Mouse (Mus musculus) left cerebral cortex, postnatal 25 days (tissue): ENCODE measurements at regions not wholly inside any gene's neighbourhood (a gene's known extent, or its start where the extent isn't known, plus 50 kb on each side); places are given as distances from the start of the nearest gene placed in this dataset.

Experiments
- DNase-seq, 2 experiments: peaks; one replicate each; pipeline ENCODE4 v3.0.0; 2022; ENCODE audit warnings: low spot score in 2 of 2, mixed read lengths in 1 of 2
- intact Hi-C: fragments of 180-260 bp; cut with DNase I; formaldehyde crosslinking; loops from one replicate; pipeline ENCODE4 v1.15.1; 2025

GRCm38 (mm10) chr9:14086201-14086600 is 188.7 kb upstream of the Sesn3 start:
- no peak for DNase-seq
- intact Hi-C loops: loop anchor here (10.0 kb wide), 1 partner anchor 189 kb away; the partner anchor contains the start of gene Sesn3

GRCm38 (mm10) chr9:14086611-14087010 is 188.3 kb upstream of the Sesn3 start:
- DNase-seq: no peak
- intact Hi-C loops: loop anchor here (10.0 kb wide), 1 partner anchor 188 kb away; the partner anchor contains the start of gene Sesn3

GRCm38 (mm10) chr9:14087874-14088273 is 187.0 kb upstream of the Sesn3 start:
- intact Hi-C loops: loop anchor here (10.0 kb wide), 1 partner anchor 187 kb away; the partner anchor contains the start of gene Sesn3
- no peak for DNase-seq

GRCm38 (mm10) chr9:14089791-14090256 is 185.0 kb upstream of the Sesn3 start:
- intact Hi-C loops: loop anchor here (1.0 to 10.0 kb wide), 2 partner anchors 185 to 191 kb away; partner anchors contain the start of gene Sesn3
- peak in 1 of 2 experiments; percentile 46 for DNase-seq

GRCm38 (mm10) chr9:14090454-14090853 is 184.4 kb upstream of the Sesn3 start:
- intact Hi-C loops: loop anchor here (1.0 kb wide), 1 partner anchor 191 kb away; no protein-coding TSS in a partner anchor
- peak in 1 of 2 experiments; percentile 46 for DNase-seq

- no peak for DNase-seq
- intact Hi-C loops: no loop called here
Measured at GRCm38 (mm10) chr9:14091099-14091930, 183.6 kb upstream of the Sesn3 start.

- no peak for DNase-seq
Measured at GRCm38 (mm10) chr9:14092996-14093442, 181.8 kb upstream of the Sesn3 start.

GRCm38 (mm10) chr9:14103538-14103937 is 171.3 kb upstream of the Sesn3 start:
- intact Hi-C loops: no loop called here
- no peak for DNase-seq

More at GRCm38 (mm10) chr9:14092996-14093442, 181.8 kb upstream of the Sesn3 start:
- intact Hi-C loops: no loop called here

GRCm38 (mm10) chr9:14104921-14105320 is 169.9 kb upstream of the Sesn3 start:
- intact Hi-C loops: no loop called here
- no peak for DNase-seq

GRCm38 (mm10) chr9:14106371-14106770 is 168.5 kb upstream of the Sesn3 start:
- intact Hi-C loops: no loop called here
- no peak for DNase-seq

- intact Hi-C loops: no loop called here
- DNase-seq: no peak
Measured at GRCm38 (mm10) chr9:14108798-14109197, 166.1 kb upstream of the Sesn3 start.

GRCm38 (mm10) chr9:14109492-14109891 is 165.4 kb upstream of the Sesn3 start:
- intact Hi-C loops: no loop called here
- DNase-seq: no peak

GRCm38 (mm10) chr9:14111713-14112112 is 163.2 kb upstream of the Sesn3 start:
- DNase-seq: no peak
- intact Hi-C loops: no loop called here

GRCm38 (mm10) chr9:14115521-14115920 is 159.3 kb upstream of the Sesn3 start:
- intact Hi-C loops: no loop called here
- DNase-seq: no peak

GRCm38 (mm10) chr9:14116097-14116840 is 158.6 kb upstream of the Sesn3 start:
- intact Hi-C loops: no loop called here
- no peak for DNase-seq

- intact Hi-C loops: no loop called here
- no peak for DNase-seq
Measured at GRCm38 (mm10) chr9:14133372-14133771, 141.5 kb upstream of the Sesn3 start.

- no peak for DNase-seq
- intact Hi-C loops: no loop called here
Measured at GRCm38 (mm10) chr9:14134894-14135450, 139.9 kb upstream of the Sesn3 start.

GRCm38 (mm10) chr9:14141321-14141720 is 133.5 kb upstream of the Sesn3 start:
- no peak for DNase-seq
- intact Hi-C loops: no loop called here

- DNase-seq: no peak
- intact Hi-C loops: no loop called here
Measured at GRCm38 (mm10) chr9:14143988-14144387, 130.9 kb upstream of the Sesn3 start.

GRCm38 (mm10) chr9:14147088-14147487 is 127.8 kb upstream of the Sesn3 start:
- DNase-seq: no peak

More at GRCm38 (mm10) chr9:14147088-14147487, 127.8 kb upstream of the Sesn3 start:
- intact Hi-C loops: no loop called here
